Mouse (Mus musculus): Measurements from ENCODE around the gene Cpne1.
"Not testable (repeated sequence)": the region's sequence is repeated elsewhere in the genome, so short reads cannot be mapped to it uniquely, and the experiment has no call there.

Cpne1 gene

DNA sequence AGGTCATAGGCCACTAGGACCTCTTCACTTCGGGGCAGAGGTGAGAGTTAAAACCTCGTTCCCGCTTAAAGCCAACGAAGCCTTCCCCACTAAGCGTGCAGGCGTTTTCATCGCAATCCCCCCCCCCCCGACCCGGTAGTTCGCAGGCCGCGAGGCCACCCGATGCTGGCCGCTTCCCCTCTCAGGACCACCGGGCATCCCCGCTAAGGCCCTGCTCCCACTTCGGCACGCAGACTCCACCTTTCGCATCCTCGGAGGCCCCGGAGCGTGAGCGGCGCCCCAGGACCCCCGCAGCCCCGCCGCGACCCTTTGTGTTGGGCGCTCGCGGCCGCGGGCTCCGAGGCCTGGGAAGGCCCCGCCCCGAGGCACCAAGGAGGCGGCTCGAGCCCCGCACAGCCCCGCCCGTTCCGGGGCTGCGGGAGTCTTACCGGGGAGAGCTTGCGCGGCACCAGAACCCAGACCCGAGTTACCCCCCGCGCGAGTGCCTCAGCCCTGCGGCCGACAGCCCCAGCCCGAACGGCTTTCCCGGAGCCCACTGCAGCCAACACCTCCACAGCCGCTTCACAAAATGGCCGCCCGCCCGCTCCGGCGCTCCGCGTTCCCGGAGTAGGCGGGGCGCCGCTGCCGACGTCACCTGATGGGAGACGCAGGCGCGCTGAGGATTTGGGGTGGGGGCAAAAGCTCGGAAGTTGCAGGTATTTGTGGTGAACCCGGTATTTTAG lies at the start of gene Cpne1, which contains the start of gene Rbm12:
Gene Cpne1, minus strand, starts transcription at position 608 of the 722 bp plus-strand sequence.
Gene Rbm12, minus strand, starts transcription at position 621 of the 722 bp plus-strand sequence.
- DNase-seq (ENCODE audit: low read depth, low spot score): peak; percentile 71

- no peak for DNase-seq (ENCODE audit: low read depth, low spot score)
Measured at GRCm38 (mm10) chr2:156151538-156151937, 39.8 kb upstream of the Cpne1 start.

DNA sequence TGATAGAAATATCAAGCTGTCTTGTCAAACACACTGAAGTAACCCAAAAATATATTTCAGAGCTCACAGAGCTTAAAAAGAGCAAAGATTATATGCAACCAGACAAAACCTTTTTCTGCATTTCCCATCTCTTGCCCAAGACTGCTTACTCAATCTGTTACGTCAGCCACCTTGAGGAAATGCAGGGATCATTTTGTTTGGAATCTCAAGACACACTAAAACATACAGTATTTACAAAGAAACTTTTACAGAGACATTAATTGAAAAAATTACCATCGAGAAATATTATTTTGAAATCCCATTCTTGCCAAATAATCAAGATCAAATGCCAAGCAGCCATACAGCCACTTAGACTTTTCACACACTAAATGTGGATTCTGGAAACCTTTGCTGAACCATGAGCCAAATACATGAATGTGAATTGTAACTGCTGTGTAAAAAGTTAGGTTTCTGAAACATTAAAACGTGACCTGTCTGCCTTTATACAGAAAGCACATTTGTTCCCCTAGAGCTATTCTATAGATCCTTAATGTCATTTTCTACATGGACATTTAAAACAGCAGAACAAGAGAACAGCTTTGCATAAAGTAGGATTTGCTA lies 35.7 kb upstream of the Cpne1 start:
- no peak for DNase-seq (ENCODE audit: low read depth, low spot score)

- DNase-seq (ENCODE audit: low read depth, low spot score): no peak
Measured at GRCm38 (mm10) chr2:156146272-156146989, 34.7 kb upstream of the Cpne1 start.

GRCm38 (mm10) chr2:156145486-156146130 lies 33.8 kb upstream of the Cpne1 start:
- no peak for DNase-seq (ENCODE audit: low read depth, low spot score)

DNA sequence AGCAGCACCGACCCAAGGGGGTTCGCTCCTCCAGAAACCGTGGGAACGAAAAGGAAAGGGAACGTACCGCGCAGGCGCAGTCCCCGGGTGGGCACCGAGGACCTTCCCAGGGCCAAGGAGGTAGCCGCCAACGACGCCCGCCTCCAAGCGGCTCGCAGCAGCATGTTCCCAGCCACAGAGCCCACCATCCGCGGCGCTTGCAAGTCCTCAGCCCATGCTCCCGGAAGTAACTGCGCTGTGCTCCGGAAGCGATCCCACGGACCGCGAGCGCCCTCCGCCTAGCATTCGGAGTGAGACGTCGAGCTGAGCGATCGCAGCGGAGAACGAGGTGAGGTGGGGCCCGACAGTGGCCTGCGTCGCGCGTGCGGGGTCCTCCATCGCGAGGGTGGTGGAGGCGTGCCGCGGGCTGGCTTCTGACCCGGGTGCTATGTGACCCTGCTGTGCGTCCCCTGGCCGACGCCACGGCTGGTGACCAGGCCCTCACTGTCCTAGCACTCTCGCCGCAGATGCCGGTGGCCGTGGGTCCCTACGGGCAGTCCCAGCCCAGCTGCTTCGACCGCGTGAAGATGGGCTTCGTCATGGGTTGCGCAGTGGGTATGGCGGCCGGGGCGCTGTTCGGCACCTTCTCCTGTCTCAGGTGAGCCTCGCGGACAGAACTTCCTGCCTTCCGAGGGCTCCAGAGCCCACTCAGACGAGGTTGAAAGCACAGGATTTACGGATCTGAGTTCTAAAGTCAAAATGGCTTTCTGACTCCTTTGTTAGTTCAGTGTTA lies 32.4 kb upstream of the Cpne1 start, which contains the start of the genes Romo1 and Nfs1:
Gene Romo1, plus strand, starts transcription at position 87 of the 772 bp plus-strand sequence.
Gene Nfs1, minus strand, starts transcription at position 234 of the 772 bp plus-strand sequence.
- DNase-seq (ENCODE audit: low read depth, low spot score): peak; percentile 72

- peak; percentile 32 for DNase-seq (ENCODE audit: low read depth, low spot score)
Measured at GRCm38 (mm10) chr2:156143367-156143766, 31.6 kb upstream of the Cpne1 start.

DNA sequence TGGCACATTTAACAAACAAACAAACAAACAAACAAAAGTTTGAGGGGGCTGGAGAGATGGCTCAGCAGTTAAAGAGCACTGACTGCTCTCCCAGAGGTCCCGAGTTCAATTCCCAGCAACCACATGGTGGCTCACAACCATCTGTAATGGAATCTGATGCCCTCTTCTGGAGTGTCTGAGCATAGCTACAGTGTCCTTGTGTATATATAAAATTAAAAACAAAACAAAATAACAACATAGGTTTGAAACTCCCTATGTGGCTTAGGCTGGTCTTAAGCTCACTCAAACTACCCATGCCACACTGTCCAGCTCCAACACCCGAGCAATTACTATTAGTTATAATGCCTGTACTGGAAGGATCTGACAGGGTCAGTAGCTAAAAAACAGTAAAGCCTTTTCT lies 31.1 kb upstream of the Cpne1 start:
- no peak for DNase-seq (ENCODE audit: low read depth, low spot score)

GRCm38 (mm10) chr2:156135695-156136094 lies 23.9 kb upstream of the Cpne1 start:
- no peak for DNase-seq (ENCODE audit: low read depth, low spot score)

DNA sequence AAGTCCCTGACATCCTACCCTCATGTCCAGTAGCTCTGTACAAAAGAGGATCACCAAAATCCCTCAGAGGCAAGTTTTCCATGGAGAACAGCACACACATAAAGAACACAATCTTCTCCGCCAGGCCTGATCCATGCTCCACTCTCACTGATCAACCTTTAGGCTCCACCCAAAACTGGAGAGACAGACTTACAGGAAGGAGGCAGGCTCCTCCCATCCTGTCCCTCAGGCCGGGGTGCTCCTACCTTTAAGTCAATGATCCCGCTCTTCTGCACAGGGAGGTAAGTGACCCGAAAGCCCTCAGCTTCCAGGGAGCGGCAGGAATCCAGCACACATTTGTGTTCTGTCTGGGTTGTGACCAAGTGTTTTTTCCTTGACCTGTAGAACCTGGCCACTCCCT lies 22.4 kb upstream of the Cpne1 start:
- DNase-seq (ENCODE audit: low read depth, low spot score): no peak

DNA sequence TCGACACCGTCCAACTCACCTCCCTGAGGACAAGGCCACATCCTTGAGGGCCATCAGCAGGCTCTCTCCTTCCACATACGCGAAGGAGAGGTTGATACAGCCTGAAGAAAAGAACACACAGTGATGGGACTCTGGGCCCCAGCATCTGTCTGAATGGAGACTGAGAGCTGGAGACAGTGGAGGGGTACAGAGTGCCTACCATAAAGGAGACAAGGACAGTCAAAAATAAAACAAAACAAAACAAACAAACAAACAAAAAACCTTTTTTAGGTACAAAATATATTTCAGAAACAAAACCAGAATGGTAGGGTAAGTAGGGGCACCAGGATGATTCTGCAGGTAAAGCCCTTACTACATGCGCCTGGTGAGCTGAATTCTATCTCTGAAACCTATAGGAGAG lies 15.2 kb upstream of the Cpne1 start, which contains the start of gene Gm28036:
Gene Gm28036, minus strand, starts transcription at position 101 of the 400 bp plus-strand sequence.
- no peak for DNase-seq (ENCODE audit: low read depth, low spot score)

GRCm38 (mm10) chr2:156123731-156124130 lies 12.0 kb upstream of the Cpne1 start:
- DNase-seq (ENCODE audit: low read depth, low spot score): no peak

DNA sequence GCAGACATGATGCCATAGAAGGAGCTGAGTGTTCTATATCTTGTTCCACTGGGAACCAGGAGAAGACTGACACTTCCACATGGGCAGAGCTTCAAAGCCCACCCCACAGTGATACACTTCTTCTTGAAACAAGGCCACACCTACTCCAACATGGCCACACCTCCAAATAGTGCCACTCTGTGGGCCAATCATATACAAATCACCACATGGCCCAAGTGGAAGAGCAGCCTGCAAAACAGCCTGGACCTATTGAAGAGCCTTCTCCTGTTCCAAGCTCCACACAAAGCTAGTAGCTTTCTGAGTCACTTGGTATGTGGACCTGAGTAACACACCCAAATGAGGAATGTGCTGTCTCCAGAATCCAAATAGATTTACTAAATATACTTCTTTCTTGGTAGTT lies 7.8 kb upstream of the Cpne1 start:
- no peak for DNase-seq (ENCODE audit: low read depth, low spot score)

- DNase-seq (ENCODE audit: low read depth, low spot score): not testable (repeated sequence)
Measured at GRCm38 (mm10) chr2:156112080-156112423, 287 bp upstream of the Cpne1 start.

DNA sequence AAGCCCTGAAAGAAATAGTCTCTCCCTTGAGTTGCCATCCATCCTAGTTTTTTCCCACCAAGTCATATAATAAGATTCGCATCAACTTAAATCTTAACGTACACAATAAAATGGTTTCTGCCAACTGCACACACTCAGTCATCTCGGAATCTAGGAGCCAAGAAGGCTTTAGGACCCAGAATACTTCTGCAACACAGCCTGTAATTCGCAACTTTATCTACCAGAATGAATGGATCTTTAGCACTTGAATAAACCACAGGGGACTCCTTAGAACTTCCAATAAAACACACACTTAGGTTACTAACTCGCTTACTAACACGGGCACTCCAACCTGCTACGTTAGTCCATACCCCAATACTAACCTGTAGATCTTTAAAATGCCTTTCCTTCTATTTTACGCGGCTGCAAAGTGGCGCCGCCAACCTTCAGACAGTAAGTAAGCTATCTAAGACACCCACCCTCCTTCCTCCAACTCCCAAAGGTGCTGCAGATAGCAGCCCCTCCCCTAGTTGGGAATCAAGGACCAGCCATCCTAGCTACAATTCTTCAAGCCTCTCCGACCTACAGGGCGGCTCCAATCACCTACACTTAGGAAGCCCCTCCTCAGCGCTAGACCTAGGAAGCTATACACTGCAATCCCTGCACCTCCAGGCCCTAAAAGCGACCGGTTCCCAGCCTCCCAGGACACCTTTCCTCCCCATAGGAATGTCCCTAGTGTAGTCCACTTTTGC lies 973 bp downstream of the Cpne1 start:
- peak; percentile 34 for DNase-seq (ENCODE audit: low read depth, low spot score)

- no peak for DNase-seq (ENCODE audit: low read depth, low spot score)
Measured at GRCm38 (mm10) chr2:156091926-156092325, 19.8 kb downstream of the Cpne1 start.

- no peak for DNase-seq (ENCODE audit: low read depth, low spot score)
Measured at GRCm38 (mm10) chr2:156089799-156090198, 22.0 kb downstream of the Cpne1 start.

GRCm38 (mm10) chr2:156087391-156088110 lies 24.2 kb downstream of the Cpne1 start:
- no peak for DNase-seq (ENCODE audit: low read depth, low spot score)

DNA sequence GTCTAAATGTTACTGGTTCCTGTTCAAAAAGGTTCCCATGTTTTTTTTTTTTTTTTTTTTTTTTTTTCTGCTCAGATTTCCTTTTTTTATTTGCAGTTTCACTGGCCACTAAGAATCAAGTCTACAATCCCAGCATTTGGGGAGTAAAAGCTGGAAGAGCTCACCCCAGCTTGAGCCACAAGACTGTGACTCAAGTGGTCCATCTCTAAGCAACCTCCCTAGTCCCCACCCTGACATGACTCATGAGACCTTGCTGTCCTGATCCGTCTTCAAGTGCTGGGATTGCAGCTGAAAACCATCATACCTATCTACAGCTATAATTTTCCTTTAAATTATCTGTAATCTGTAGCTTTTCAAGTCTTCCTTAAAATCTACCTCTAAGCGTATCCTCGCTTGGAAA lies 27.2 kb downstream of the Cpne1 start:
- no peak for DNase-seq (ENCODE audit: low read depth, low spot score)

GRCm38 (mm10) chr2:156080391-156080790 lies 31.4 kb downstream of the Cpne1 start:
- DNase-seq (ENCODE audit: low read depth, low spot score): no peak

Measured in c-Kit-negative CD71-positive TER-119-positive erythroid progenitor cells, embryonic 14.5 days (primary cell).